Mouse (Mus musculus): Measurements from ENCODE around the gene Lrrc4.

DNA sequence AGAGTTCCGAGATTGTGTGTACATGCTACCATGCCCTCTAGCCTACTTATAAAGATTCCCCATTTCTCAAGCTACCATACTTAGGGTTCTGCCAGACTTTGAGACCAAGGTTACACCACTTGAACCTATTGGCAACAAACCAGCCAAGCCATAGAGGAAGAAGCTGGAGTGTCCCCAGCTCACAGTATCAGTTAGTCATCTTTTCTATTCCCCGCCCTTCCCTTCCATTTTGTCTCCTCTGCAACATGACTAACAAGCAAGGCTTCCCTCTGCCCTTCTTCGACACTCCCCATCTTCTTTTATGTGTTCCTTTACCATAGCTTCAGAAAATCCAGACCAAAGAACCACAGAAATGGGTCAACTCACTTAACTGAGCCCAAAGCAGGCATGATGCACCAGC is 34.7 kb upstream of the Lrrc4 start:
- no peak for TF ChIP-seq MYOD1 (IDR thresholded peaks at IDR 0.05; ENCODE audit: control insufficient read depth, insufficient read length, low read depth)
- TF ChIP-seq USF1 (IDR thresholded peaks at IDR 0.05; ENCODE audit: low read depth): no peak
- no peak for TF ChIP-seq CTCF (IDR thresholded peaks at IDR 0.05; ENCODE audit: control insufficient read depth, insufficient read depth, insufficient read length)
- no peak for TF ChIP-seq FOSL1 (IDR thresholded peaks at IDR 0.05; ENCODE audit: insufficient read depth, low read length, poor library complexity, severe bottlenecking)
- no peak for TF ChIP-seq MAX (IDR thresholded peaks at IDR 0.05)
- TF ChIP-seq MYOG (IDR thresholded peaks at IDR 0.05; ENCODE audit: control insufficient read depth, extremely low read depth, insufficient read length): no peak

Measured in C2C12 (cell line).